Mouse (Mus musculus): ENCODE data around the gene Phf11b. TPM values are rescaled to one million over a fixed set of nuclear protein-coding genes. Genes with fewer than 3 reads are reported as not detected.
"Not testable (repeated sequence)": the region's sequence is repeated elsewhere in the genome, so short reads cannot be mapped to it uniquely, and the experiment has no call there.

The Phf11b gene
- 0.22 and 0.48 TPM in 2 replicates for polyA plus RNA-seq (2014; fragmentation: Nextera tagmentation; extraction: Ambion mirVana)

GRCm38 (mm10) chr14:59341189-59341588 is at the start of gene Phf11b:
Gene Phf11b (minus strand): TSS chr14:59341351.
- not testable (repeated sequence) for ATAC-seq (ENCODE audit: low FRiP score)
- 72% methylated on average over 1 of the region's 1 CpGs for WGBS

GRCm38 (mm10) chr14:59390181-59390580 is 49.0 kb upstream of the Phf11b start:
- H3K36me3 ChIP-seq (ENCODE audit: control insufficient read depth, insufficient read depth, low read length); H3K27ac ChIP-seq (ENCODE audit: low read depth, low read length); H3K4me2 ChIP-seq; DNase-seq (ENCODE audit: low spot score, missing footprints); H3K9me3 ChIP-seq (ENCODE audit: control insufficient read depth, low read length); ATAC-seq (ENCODE audit: low FRiP score); H3K4me1 ChIP-seq (ENCODE audit: control insufficient read depth, insufficient read depth, low read length); H3K9ac ChIP-seq (ENCODE audit: low read length); H3K27me3 ChIP-seq (ENCODE audit: control insufficient read depth, insufficient read depth, low read length); H3K4me3 ChIP-seq (ENCODE audit: low read depth, low read length): not testable (repeated sequence)
- WGBS = 71% methylated on average over 4 of the region's 4 CpGs

More at GRCm38 (mm10) chr14:59341189-59341588, at the start of gene Phf11b:
- H3K36me3 ChIP-seq (ENCODE audit: control insufficient read depth, insufficient read depth, low read length); DNase-seq (ENCODE audit: low spot score, missing footprints); H3K4me1 ChIP-seq (ENCODE audit: control insufficient read depth, insufficient read depth, low read length); H3K4me2 ChIP-seq; H3K9ac ChIP-seq (ENCODE audit: low read length); H3K27me3 ChIP-seq (ENCODE audit: control insufficient read depth, insufficient read depth, low read length); H3K27ac ChIP-seq (ENCODE audit: low read depth, low read length); H3K9me3 ChIP-seq (ENCODE audit: control insufficient read depth, low read length); H3K4me3 ChIP-seq (ENCODE audit: low read depth, low read length): not testable (repeated sequence)

GRCm38 (mm10) chr14:59389532-59389931 is 48.4 kb upstream of the Phf11b start:
- WGBS = 64% methylated on average over 1 of the region's 1 CpGs
- H3K4me2 ChIP-seq = no peak overlapping the region
- no peak for ATAC-seq (ENCODE audit: low FRiP score)

GRCm38 (mm10) chr14:59370348-59371068 is 29.4 kb upstream of the Phf11b start:
- Histone ChIP-seq H3K4me1 (ENCODE audit: control insufficient read depth, insufficient read depth, low read length) (no peaks in the 10 kb centered on the region), H3K27ac (ENCODE audit: low read depth, low read length) (no peak overlapping the region), H3K4me2 (no peak overlapping the region), H3K4me3 (ENCODE audit: low read depth, low read length) (no peak overlapping the region), H3K9me3 (ENCODE audit: control insufficient read depth, low read length) (peaks cover 3% of the 10 kb centered on the region; the same call in 1 of the 2 replicates), H3K36me3 (ENCODE audit: control insufficient read depth, insufficient read depth, low read length) (no peaks in the 10 kb centered on the region), H3K9ac (ENCODE audit: low read length) (no peak overlapping the region), H3K27me3 (ENCODE audit: control insufficient read depth, insufficient read depth, low read length) (no peaks in the 10 kb centered on the region)
- ATAC-seq (ENCODE audit: low FRiP score) = no peak
- DNase-seq (ENCODE audit: low spot score, missing footprints) = no peak
- WGBS = 95% methylated on average over 25 of the region's 25 CpGs

More at GRCm38 (mm10) chr14:59389532-59389931, 48.4 kb upstream of the Phf11b start:
- Histone ChIP-seq H3K9ac (ENCODE audit: low read length) (no peak overlapping the region), H3K9me3 (ENCODE audit: control insufficient read depth, low read length) (no peaks in the 10 kb centered on the region), H3K27me3 (ENCODE audit: control insufficient read depth, insufficient read depth, low read length) (no peaks in the 10 kb centered on the region), H3K4me3 (ENCODE audit: low read depth, low read length) (no peak overlapping the region), H3K4me1 (ENCODE audit: control insufficient read depth, insufficient read depth, low read length) (no peaks in the 10 kb centered on the region), H3K36me3 (ENCODE audit: control insufficient read depth, insufficient read depth, low read length) (no peaks in the 10 kb centered on the region), H3K27ac (ENCODE audit: low read depth, low read length) (no peak overlapping the region)
- DNase-seq (ENCODE audit: low spot score, missing footprints) = no peak

GRCm38 (mm10) chr14:59366386-59367105 is 25.4 kb upstream of the Phf11b start:
- Histone ChIP-seq H3K27me3 (ENCODE audit: control insufficient read depth, insufficient read depth, low read length) (no peaks in the 10 kb centered on the region), H3K9ac (ENCODE audit: low read length) (no peak overlapping the region), H3K4me2 (no peak overlapping the region), H3K4me3 (ENCODE audit: low read depth, low read length) (no peak overlapping the region), H3K36me3 (ENCODE audit: control insufficient read depth, insufficient read depth, low read length) (no peaks in the 10 kb centered on the region), H3K27ac (ENCODE audit: low read depth, low read length) (no peak overlapping the region), H3K9me3 (ENCODE audit: control insufficient read depth, low read length) (peaks cover 3% of the 10 kb centered on the region; the same call in 1 of the 2 replicates), H3K4me1 (ENCODE audit: control insufficient read depth, insufficient read depth, low read length) (no peaks in the 10 kb centered on the region)
- ATAC-seq (ENCODE audit: low FRiP score) (no peak), DNase-seq (ENCODE audit: low spot score, missing footprints) (no peak)
- WGBS = 90% methylated on average over 8 of the region's 8 CpGs

GRCm38 (mm10) chr14:59365244-59365644 is 24.1 kb upstream of the Phf11b start, which contains the start of gene Phf11d:
Gene Phf11d (minus strand): TSS chr14:59365470.
- Histone ChIP-seq H3K27ac (ENCODE audit: low read depth, low read length) (no peak within 1 kb of the TSS), H3K9me3 (ENCODE audit: control insufficient read depth, low read length) (no peaks in the 10 kb centered on the region), H3K9ac (ENCODE audit: low read length) (no peak within 1 kb of the TSS), H3K36me3 (ENCODE audit: control insufficient read depth, insufficient read depth, low read length) (no peaks in the 10 kb centered on the region), H3K4me2 (no peak within 1 kb of the TSS), H3K4me1 (ENCODE audit: control insufficient read depth, insufficient read depth, low read length) (no peaks in the 10 kb centered on the region), H3K27me3 (ENCODE audit: control insufficient read depth, insufficient read depth, low read length) (no peaks in the 10 kb centered on the region), H3K4me3 (ENCODE audit: low read depth, low read length) (no peak within 1 kb of the TSS)
- no peak for ATAC-seq (ENCODE audit: low FRiP score)
- no peak for DNase-seq (ENCODE audit: low spot score, missing footprints)
- 86% methylated on average over 6 of the region's 6 CpGs for WGBS

GRCm38 (mm10) chr14:59339541-59339940 is 1.6 kb downstream of the Phf11b start:
- 94% methylated on average over 1 of the region's 1 CpGs for WGBS
- Histone ChIP-seq H3K4me1 (ENCODE audit: control insufficient read depth, insufficient read depth, low read length) (no peaks in the 10 kb centered on the region), H3K36me3 (ENCODE audit: control insufficient read depth, insufficient read depth, low read length) (no peaks in the 10 kb centered on the region), H3K9me3 (ENCODE audit: control insufficient read depth, low read length) (no peaks in the 10 kb centered on the region), H3K9ac (ENCODE audit: low read length) (no peak overlapping the region), H3K27me3 (ENCODE audit: control insufficient read depth, insufficient read depth, low read length) (no peaks in the 10 kb centered on the region), H3K4me3 (ENCODE audit: low read depth, low read length) (no peak overlapping the region), H3K4me2 (no peak overlapping the region), H3K27ac (ENCODE audit: low read depth, low read length) (no peak overlapping the region)
- no peak for DNase-seq (ENCODE audit: low spot score, missing footprints)
- ATAC-seq (ENCODE audit: low FRiP score) = no peak

- 93% methylated on average over 3 of the region's 3 CpGs for WGBS
- ATAC-seq (ENCODE audit: low FRiP score) = not testable (repeated sequence)
Measured at GRCm38 (mm10) chr14:59336056-59336455, 5.1 kb downstream of the Phf11b start.

GRCm38 (mm10) chr14:59330499-59330898 is 10.7 kb downstream of the Phf11b start:
- not testable (repeated sequence) for H3K27ac ChIP-seq (ENCODE audit: low read depth, low read length); H3K27me3 ChIP-seq (ENCODE audit: control insufficient read depth, insufficient read depth, low read length); H3K9me3 ChIP-seq (ENCODE audit: control insufficient read depth, low read length); H3K4me2 ChIP-seq; H3K4me3 ChIP-seq (ENCODE audit: low read depth, low read length); H3K36me3 ChIP-seq (ENCODE audit: control insufficient read depth, insufficient read depth, low read length); ATAC-seq (ENCODE audit: low FRiP score); H3K9ac ChIP-seq (ENCODE audit: low read length); H3K4me1 ChIP-seq (ENCODE audit: control insufficient read depth, insufficient read depth, low read length)
- WGBS = 54% methylated on average over 3 of the region's 3 CpGs
- peak; percentile 64 for DNase-seq (ENCODE audit: low spot score, missing footprints)

More at GRCm38 (mm10) chr14:59336056-59336455, 5.1 kb downstream of the Phf11b start:
- not testable (repeated sequence) for DNase-seq (ENCODE audit: low spot score, missing footprints); H3K4me1 ChIP-seq (ENCODE audit: control insufficient read depth, insufficient read depth, low read length); H3K4me3 ChIP-seq (ENCODE audit: low read depth, low read length); H3K4me2 ChIP-seq; H3K36me3 ChIP-seq (ENCODE audit: control insufficient read depth, insufficient read depth, low read length); H3K9ac ChIP-seq (ENCODE audit: low read length); H3K27ac ChIP-seq (ENCODE audit: low read depth, low read length); H3K9me3 ChIP-seq (ENCODE audit: control insufficient read depth, low read length); H3K27me3 ChIP-seq (ENCODE audit: control insufficient read depth, insufficient read depth, low read length)

All from midbrain, embryonic 11.5 days (tissue).